Mouse (Mus musculus): Measurements from ENCODE around the gene Traf3ip3.

DNA sequence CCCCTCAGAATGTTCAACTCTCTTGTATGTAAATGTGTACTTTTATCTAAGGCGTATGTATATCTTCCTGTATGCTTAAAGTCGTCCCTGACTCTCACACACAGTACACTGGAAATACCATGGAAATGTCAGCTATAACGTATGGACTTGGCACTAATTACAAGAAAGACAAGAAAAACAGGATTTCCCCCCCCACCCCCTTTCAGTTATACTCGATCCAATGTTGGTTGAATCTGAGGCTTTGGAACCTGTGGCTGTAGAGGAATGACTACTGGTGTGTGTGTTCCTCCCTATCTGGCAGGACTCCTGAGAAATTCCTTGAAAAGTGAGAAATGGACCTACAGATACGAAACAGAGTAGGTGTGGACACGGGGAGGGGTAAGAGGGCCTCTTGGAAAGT, 13.2 kb downstream of the Traf3ip3 start:
- TF ChIP-seq SMC3 (IDR thresholded peaks at IDR 0.05; ENCODE audit: low read depth, low read length) (no peak), SIN3A (IDR thresholded peaks at IDR 0.05; ENCODE audit: low read length) (no peak), ZC3H11A (IDR thresholded peaks at IDR 0.05; ENCODE audit: low read depth, low read length) (no peak), RAD21 (IDR thresholded peaks at IDR 0.05; ENCODE audit: low read depth, low read length) (no peak), ZKSCAN1 (IDR thresholded peaks at IDR 0.05; ENCODE audit: borderline replicate concordance, low read depth, low read length) (no peak), CHD1 (IDR thresholded peaks at IDR 0.05; ENCODE audit: low read depth, low read length) (no peak), CHD2 (IDR thresholded peaks at IDR 0.05; ENCODE audit: low read length) (no peak), USF2 (conservative IDR thresholded peaks at IDR 0.05; ENCODE audit: low read depth, low read length) (no peak)
